Mouse (Mus musculus) effector memory CD4-positive, alpha-beta T cell, adult 5 months (primary cell): ENCODE results near the gene Best1. TPM values are rescaled to one million over a fixed set of nuclear protein-coding genes. Genes with fewer than 3 reads are reported as not detected.

Source experiments
- polyA plus RNA-seq: library from polyadenylated mRNA; unstranded; fragments of 100-300 nt; shearing (Covaris generic); gene quantifications from one replicate; pipeline ENCODE4 v1.2.1, GENCODE M21; 2017

The Best1 gene
- 0.24 TPM for polyA plus RNA-seq

GRCm38 (mm10) chr19:10001206-10001969 is at the start of gene Best1, which contains the start of gene Rab3il1:
Best1 (minus strand) TSS chr19:10001633.
Rab3il1 (plus strand) TSS chr19:10001669.

GRCm38 (mm10) chr19:10041388-10042148 is 40.1 kb upstream of the Best1 start, which contains the start of gene Fads3:
Fads3 (plus strand) TSS chr19:10041569.

GRCm38 (mm10) chr19:9980258-9980657 is 21.2 kb downstream of the Best1 start, which contains the start of gene Fth1:
Fth1 (plus strand) TSS chr19:9980598.

Other genes with a start within 250 kb of the Best1 start
- gene Scgb2a2, start 154.1 kb downstream of the Best1 start, polyA plus RNA-seq: not detected
- gene Incenp, start 102.1 kb downstream of the Best1 start, polyA plus RNA-seq: 29.0 TPM
- gene Fth1, start 21.0 kb downstream of the Best1 start, polyA plus RNA-seq: 3,986 TPM
- not detected for gene Rab3il1, start within 50 bp of the Best1 start, polyA plus RNA-seq
- not detected for gene Fads3, start 39.9 kb upstream of the Best1 start, polyA plus RNA-seq
- not detected for gene Fads2, start 100.1 kb upstream of the Best1 start, polyA plus RNA-seq
- 9.1 TPM for gene Fads1, start 181.3 kb upstream of the Best1 start, polyA plus RNA-seq
- 179 TPM for gene Tmem258, start 202.4 kb upstream of the Best1 start, polyA plus RNA-seq
- gene Fen1, start 202.5 kb upstream of the Best1 start, polyA plus RNA-seq: 19.1 TPM
- 0.14 TPM for gene Myrf, start 239.1 kb upstream of the Best1 start, polyA plus RNA-seq